Mouse (Mus musculus) stomach, postnatal 0 days (tissue): ENCODE measurements around the gene Cyb561d2. TPM values are rescaled to one million over a fixed set of nuclear protein-coding genes. Genes with fewer than 3 reads are reported as not detected.
A peak's percentile ranks its signal among the peaks of the same experiment; 100 is the strongest.
"Not testable (repeated sequence)": the region's sequence is repeated elsewhere in the genome, so short reads cannot be mapped to it uniquely, and the experiment has no call there.

Experiments used
- ATAC-seq: fragments of 200-750 bp; cut with Nextera tagmentation; 2 replicates; pipeline ENCODE4 v1.8.0; 2017; ENCODE audit not compliant: low FRiP score, low TSS enrichment
- DNase-seq: peaks from one replicate; pipeline ENCODE4 v3.0.0-alpha.2; 2016; ENCODE audit warnings: low spot score
- H3K27ac ChIP-seq: fragments of 300-500 bp; sonication (generic); replicated peaks from 2 replicates; pipeline ENCODE4 v1.5.1; 2014; ENCODE audit warnings: mild to moderate bottlenecking, control low read depth
- H3K27me3 ChIP-seq: fragments of 300-500 bp; sonication (generic); 2 replicates; pipeline ENCODE4 v1.6.1; 2014; ENCODE audit warnings: low read length; ENCODE audit not compliant: control insufficient read depth, insufficient read depth
- H3K36me3 ChIP-seq: fragments of 300-500 bp; sonication (generic); 2 replicates; pipeline ENCODE4 v1.6.1; 2014; ENCODE audit warnings: low read length, mixed read lengths; ENCODE audit not compliant: control insufficient read depth, insufficient read depth
- H3K4me1 ChIP-seq: fragments of 300-500 bp; sonication (generic); replicated peaks from 2 replicates; pipeline ENCODE4 v1.6.1; 2014; ENCODE audit warnings: antibody characterized with exemption; ENCODE audit not compliant: control insufficient read depth, insufficient read depth
- H3K4me2 ChIP-seq: fragments of 300-500 bp; sonication (generic); replicated peaks from 2 replicates; pipeline ENCODE4 v1.6.1; 2014; ENCODE audit warnings: low read depth, mild to moderate bottlenecking, control low read depth, moderate library complexity
- H3K4me3 ChIP-seq: fragments of 300-500 bp; sonication (generic); 2 replicates; pipeline ENCODE4 v1.5.1; 2014; ENCODE audit warnings: low read depth, low read length, control low read depth
- H3K9ac ChIP-seq: fragments of 300-500 bp; sonication (generic); 2 replicates; pipeline ENCODE4 v1.6.1; 2014; ENCODE audit warnings: mild to moderate bottlenecking, low read length, control low read depth, mixed read lengths
- H3K9me3 ChIP-seq: fragments of 300-500 bp; sonication (generic); 2 replicates; pipeline ENCODE4 v1.6.1; 2016; ENCODE audit warnings: low read length; ENCODE audit not compliant: control insufficient read depth
- CTCF ChIP-seq: IDR thresholded peaks from 2 replicates; pipeline ENCODE4 v1.5.1; 2016; ENCODE audit warnings: antibody characterized with exemption, low read depth, mild to moderate bottlenecking, moderate library complexity
- EP300 ChIP-seq: optimal IDR thresholded peaks from 2 replicates; pipeline ENCODE3; 2016; ENCODE audit warnings: antibody characterized with exemption
- WGBS: fragments of 180-500 bp; shearing (Covaris S2); extraction: QIAGEN DNeasy Blood & Tissue Kit; methylation state at CpG from one replicate; pipeline ENCODE4 v1.1.7; 2014; 5-methylcytosine and 5-hydroxymethylcytosine counted together
- polyA plus RNA-seq: library from polyadenylated mRNA; unstranded; fragments of >200 nt; fragmentation: Nextera tagmentation; extraction: Ambion mirVana; gene quantifications from 2 replicates; pipeline ENCODE4 v1.2.1, GENCODE M21; 2015

Gene Cyb561d2
- polyA plus RNA-seq, 1 experiment from 2014 or later: 28.2 TPM

- peak; percentile 85 for ATAC-seq
- H3K9me3 ChIP-seq: no peaks in the 10 kb centered on the region
- TF ChIP-seq CTCF (no peak), EP300 (peak; percentile 1)
- H3K36me3 ChIP-seq: peaks cover 6% of the 10 kb centered on the region; the same call in 1 of the 2 replicates
- WGBS: 53% methylated on average over 14 of the region's 14 CpGs
- H3K4me1 ChIP-seq: peaks cover 9% of the 10 kb centered on the region
- no peak overlapping the region for H3K4me2 ChIP-seq
- H3K4me3 ChIP-seq: no peak overlapping the region
- peak overlapping the region; percentile 92 for H3K27ac ChIP-seq
- no peak overlapping the region for H3K9ac ChIP-seq
- DNase-seq: peak; percentile 83
- no peaks in the 10 kb centered on the region for H3K27me3 ChIP-seq
Measured at GRCm38 (mm10) chr9:107575579-107576356, 33.8 kb upstream of the Cyb561d2 start.

- peaks cover 18% of the 10 kb centered on the region for H3K4me1 ChIP-seq
- not testable (repeated sequence) for H3K4me2 ChIP-seq, H3K36me3 ChIP-seq, DNase-seq, H3K27me3 ChIP-seq, H3K9ac ChIP-seq, H3K4me3 ChIP-seq, ATAC-seq, H3K27ac ChIP-seq, H3K9me3 ChIP-seq
- TF ChIP-seq CTCF: peak; percentile 34; the same call in 1 of the 2 replicates
- WGBS: 90% methylated on average over 6 of the region's 6 CpGs
Measured at GRCm38 (mm10) chr9:107573774-107574173, 31.8 kb upstream of the Cyb561d2 start.

GRCm38 (mm10) chr9:107572327-107572662, 30.3 kb upstream of the Cyb561d2 start:
- H3K9me3 ChIP-seq: no peaks in the 10 kb centered on the region
- ATAC-seq (no peak), DNase-seq (no peak)
- no peaks in the 10 kb centered on the region for H3K27me3 ChIP-seq
- TF ChIP-seq EP300 (no peak), CTCF (no peak)
- no peak overlapping the region for H3K4me2 ChIP-seq
- 97% methylated on average over 2 of the region's 2 CpGs for WGBS
- peaks cover 6% of the 10 kb centered on the region; the same call in 1 of the 2 replicates for H3K36me3 ChIP-seq
- H3K4me3 ChIP-seq: no peak overlapping the region
- no peak overlapping the region for H3K9ac ChIP-seq
- peaks cover 15% of the 10 kb centered on the region for H3K4me1 ChIP-seq
- H3K27ac ChIP-seq: no peak overlapping the region

GRCm38 (mm10) chr9:107571534-107572326, 29.7 kb upstream of the Cyb561d2 start:
- Histone ChIP-seq H3K27ac (peak overlapping the region; percentile 86), H3K9me3 (no peaks in the 10 kb centered on the region), H3K4me3 (peak overlapping the region; percentile 10; the same call in 1 of the 2 replicates), H3K9ac (no peak overlapping the region), H3K4me2 (peak overlapping the region; percentile 71), H3K36me3 (peaks cover 6% of the 10 kb centered on the region; the same call in 1 of the 2 replicates), H3K4me1 (peaks cover 15% of the 10 kb centered on the region), H3K27me3 (no peaks in the 10 kb centered on the region)
- WGBS: 84% methylated on average over 22 of the region's 22 CpGs
- TF ChIP-seq CTCF: no peak
- TF ChIP-seq EP300: no peak
- ATAC-seq: no peak
- DNase-seq: no peak

- Histone ChIP-seq H3K9me3 (no peaks in the 10 kb centered on the region), H3K4me2 (peak overlapping the region; percentile 71), H3K9ac (0 out of 2 replicates have a peak overlapping the region, but pooled peaks have one; percentile 82), H3K27me3 (no peaks in the 10 kb centered on the region), H3K4me3 (peak overlapping the region; percentile 76), H3K4me1 (peaks cover 11% of the 10 kb centered on the region), H3K27ac (peak overlapping the region; percentile 86), H3K36me3 (peaks cover 6% of the 10 kb centered on the region; the same call in 1 of the 2 replicates)
- ATAC-seq (0 out of 2 replicates have a peak, but pooled peaks have one; percentile 3), DNase-seq (peak; percentile 71)
- 59% methylated on average over 21 of the region's 21 CpGs for WGBS
- TF ChIP-seq EP300 (no peak), CTCF (no peak)
Measured at GRCm38 (mm10) chr9:107570845-107571244, 28.9 kb upstream of the Cyb561d2 start.
